Mouse (Mus musculus): Measurements from ENCODE around the gene Ifit3. TPM values are rescaled to one million over a fixed set of nuclear protein-coding genes. Genes with fewer than 3 reads are reported as not detected.
"Not testable (repeated sequence)": the region's sequence is repeated elsewhere in the genome, so short reads cannot be mapped to it uniquely, and the experiment has no call there.

Gene Ifit3
- polyA plus RNA-seq (2012; rRNA removed), result 0.38 and 2.7 TPM in 2 replicates

- not testable (repeated sequence) for H3K27me3 ChIP-seq (ENCODE audit: control insufficient read depth, insufficient read depth, low read length); H3K4me3 ChIP-seq (ENCODE audit: low read depth, low read length); H3K36me3 ChIP-seq (ENCODE audit: control insufficient read depth, insufficient read depth, low read length); H3K4me1 ChIP-seq (ENCODE audit: control insufficient read depth, insufficient read depth, insufficient read length, low read length)
- peak within 1 kb of the TSS; percentile 90 for H3K27ac ChIP-seq (ENCODE audit: insufficient read depth, low read depth, low read length)
- WGBS, result 1% methylated on average over 2 of the region's 2 CpGs
These were observed at the start of gene Ifit3 for GRCm38 (mm10) chr19:34583126-34583766. Ifit3 (plus strand) TSS chr19:34583531.

- Histone ChIP-seq H3K27me3 (ENCODE audit: control insufficient read depth, insufficient read depth, low read length) (no peaks in the 10 kb centered on the region), H3K4me3 (ENCODE audit: low read depth, low read length) (no peak overlapping the region), H3K27ac (ENCODE audit: insufficient read depth, low read depth, low read length) (no peak overlapping the region), H3K4me1 (ENCODE audit: control insufficient read depth, insufficient read depth, insufficient read length, low read length) (no peaks in the 10 kb centered on the region), H3K36me3 (ENCODE audit: control insufficient read depth, insufficient read depth, low read length) (no peaks in the 10 kb centered on the region)
- WGBS, result 79% methylated on average over 1 of the region's 1 CpGs
- no peak for TF ChIP-seq POLR2A (IDR thresholded peaks at IDR 0.05; ENCODE audit: low read depth, low read length)
- no peak for TF ChIP-seq CTCF (IDR thresholded peaks at IDR 0.05; ENCODE audit: extremely low read depth, insufficient read length, insufficient replicate concordance, low read depth, low read length)
These were observed 43.9 kb upstream of the Ifit3 start for GRCm38 (mm10) chr19:34539422-34539821.

- H3K27ac ChIP-seq (ENCODE audit: insufficient read depth, low read depth, low read length), result no peak overlapping the region
- WGBS, result 90% methylated on average over 4 of the region's 4 CpGs
- H3K27me3 ChIP-seq (ENCODE audit: control insufficient read depth, insufficient read depth, low read length), result no peaks in the 10 kb centered on the region
- no peaks in the 10 kb centered on the region for H3K36me3 ChIP-seq (ENCODE audit: control insufficient read depth, insufficient read depth, low read length)
- H3K4me3 ChIP-seq (ENCODE audit: low read depth, low read length), result no peak overlapping the region
- no peaks in the 10 kb centered on the region for H3K4me1 ChIP-seq (ENCODE audit: control insufficient read depth, insufficient read depth, insufficient read length, low read length)
- TF ChIP-seq POLR2A (IDR thresholded peaks at IDR 0.05; ENCODE audit: low read depth, low read length), result no peak
- no peak for TF ChIP-seq CTCF (IDR thresholded peaks at IDR 0.05; ENCODE audit: extremely low read depth, insufficient read length, insufficient replicate concordance, low read depth, low read length)
These were observed 37.1 kb upstream of the Ifit3 start for GRCm38 (mm10) chr19:34546211-34546610.

- no peaks in the 10 kb centered on the region for H3K27me3 ChIP-seq (ENCODE audit: control insufficient read depth, insufficient read depth, low read length)
- WGBS, result 20% methylated on average over 7 of the region's 7 CpGs
- peak; percentile 91; the same call in 1 of the 2 replicates for TF ChIP-seq CTCF (IDR thresholded peaks at IDR 0.05; ENCODE audit: extremely low read depth, insufficient read length, insufficient replicate concordance, low read depth, low read length)
- TF ChIP-seq POLR2A (IDR thresholded peaks at IDR 0.05; ENCODE audit: low read depth, low read length), result no peak
- no peak overlapping the region for H3K27ac ChIP-seq (ENCODE audit: insufficient read depth, low read depth, low read length)
- H3K4me3 ChIP-seq (ENCODE audit: low read depth, low read length), result no peak overlapping the region
- no peaks in the 10 kb centered on the region for H3K36me3 ChIP-seq (ENCODE audit: control insufficient read depth, insufficient read depth, low read length)
- H3K4me1 ChIP-seq (ENCODE audit: control insufficient read depth, insufficient read depth, insufficient read length, low read length), result peaks cover 3% of the 10 kb centered on the region; the same call in 1 of the 2 replicates
These were observed 35.4 kb upstream of the Ifit3 start for GRCm38 (mm10) chr19:34547976-34548375.

GRCm38 (mm10) chr19:34550205-34550533 lies 33.2 kb upstream of the Ifit3 start:
- Histone ChIP-seq H3K36me3 (ENCODE audit: control insufficient read depth, insufficient read depth, low read length) (no peaks in the 10 kb centered on the region), H3K4me3 (ENCODE audit: low read depth, low read length) (peak overlapping the region; percentile 63; the same call in 1 of the 2 replicates), H3K27ac (ENCODE audit: insufficient read depth, low read depth, low read length) (peak overlapping the region; percentile 17; the same call in 1 of the 2 replicates), H3K4me1 (ENCODE audit: control insufficient read depth, insufficient read depth, insufficient read length, low read length) (peaks cover 15% of the 10 kb centered on the region; the same call in 1 of the 2 replicates), H3K27me3 (ENCODE audit: control insufficient read depth, insufficient read depth, low read length) (no peaks in the 10 kb centered on the region)
- TF ChIP-seq POLR2A (IDR thresholded peaks at IDR 0.05; ENCODE audit: low read depth, low read length) (no peak), CTCF (IDR thresholded peaks at IDR 0.05; ENCODE audit: extremely low read depth, insufficient read length, insufficient replicate concordance, low read depth, low read length) (no peak)
- WGBS, result 27% methylated on average over 4 of the region's 4 CpGs

GRCm38 (mm10) chr19:34550534-34551223 lies 32.7 kb upstream of the Ifit3 start, which contains the start of gene Ifit2:
Ifit2 (plus strand) TSS chr19:34550694.
- TF ChIP-seq POLR2A (IDR thresholded peaks at IDR 0.05; ENCODE audit: low read depth, low read length), result no peak; the same call in 1 of the 2 replicates
- peak; percentile 75; the same call in 1 of the 2 replicates for TF ChIP-seq CTCF (IDR thresholded peaks at IDR 0.05; ENCODE audit: extremely low read depth, insufficient read length, insufficient replicate concordance, low read depth, low read length)
- H3K36me3 ChIP-seq (ENCODE audit: control insufficient read depth, insufficient read depth, low read length), result no peaks in the 10 kb centered on the region
- 2% methylated on average over 22 of the region's 22 CpGs for WGBS
- H3K4me1 ChIP-seq (ENCODE audit: control insufficient read depth, insufficient read depth, insufficient read length, low read length), result peaks cover 18% of the 10 kb centered on the region; the same call in 1 of the 2 replicates
- H3K27me3 ChIP-seq (ENCODE audit: control insufficient read depth, insufficient read depth, low read length), result no peaks in the 10 kb centered on the region
- H3K4me3 ChIP-seq (ENCODE audit: low read depth, low read length), result peak within 1 kb of the TSS; percentile 63
- H3K27ac ChIP-seq (ENCODE audit: insufficient read depth, low read depth, low read length), result peak within 1 kb of the TSS; percentile 17

GRCm38 (mm10) chr19:34551981-34552380 lies 31.4 kb upstream of the Ifit3 start:
- Histone ChIP-seq H3K27ac (ENCODE audit: insufficient read depth, low read depth, low read length) (peak overlapping the region; percentile 45), H3K4me3 (ENCODE audit: low read depth, low read length) (no peak overlapping the region)

More at GRCm38 (mm10) chr19:34551981-34552380, 31.4 kb upstream of the Ifit3 start:
- no peaks in the 10 kb centered on the region for H3K27me3 ChIP-seq (ENCODE audit: control insufficient read depth, insufficient read depth, low read length)
- peaks cover 22% of the 10 kb centered on the region; the same call in 1 of the 2 replicates for H3K4me1 ChIP-seq (ENCODE audit: control insufficient read depth, insufficient read depth, insufficient read length, low read length)
- 29% methylated on average over 5 of the region's 5 CpGs for WGBS
- H3K36me3 ChIP-seq (ENCODE audit: control insufficient read depth, insufficient read depth, low read length), result no peaks in the 10 kb centered on the region
- TF ChIP-seq CTCF (IDR thresholded peaks at IDR 0.05; ENCODE audit: extremely low read depth, insufficient read length, insufficient replicate concordance, low read depth, low read length), result no peak

Data from small intestine, adult 2 months (tissue).